Mouse (Mus musculus) liver, embryonic 13.5 days (tissue): ENCODE data around the gene Ces5a. TPM values are rescaled to one million over a fixed set of nuclear protein-coding genes. Genes with fewer than 3 reads are reported as not detected.

Experiments used
- ATAC-seq: fragments of 200-750 bp; cut with Nextera tagmentation; 2 replicates; pipeline ENCODE4 v1.8.0; 2017; ENCODE audit warnings: low read depth, mild to moderate bottlenecking, moderate number of reproducible peaks, moderate library complexity
- DNase-seq: peaks from one replicate; pipeline ENCODE4 v3.0.0; 2022
- H3K27ac ChIP-seq: fragments of 300-500 bp; sonication (generic); 2 replicates; pipeline ENCODE4 v1.5.1; 2015; ENCODE audit warnings: moderate library complexity, mild to moderate bottlenecking, inconsistent platforms
- H3K27me3 ChIP-seq: fragments of 300-500 bp; sonication (generic); 2 replicates; pipeline ENCODE4 v1.6.1; 2015; ENCODE audit warnings: mild to moderate bottlenecking, inconsistent platforms
- H3K36me3 ChIP-seq: fragments of 300-500 bp; sonication (generic); 2 replicates; pipeline ENCODE4 v1.6.1; 2015; ENCODE audit warnings: mild to moderate bottlenecking, inconsistent platforms
- H3K4me1 ChIP-seq: fragments of 300-500 bp; sonication (generic); replicated peaks from 2 replicates; pipeline ENCODE4 v1.6.1; 2015; ENCODE audit warnings: inconsistent platforms
- H3K4me2 ChIP-seq: fragments of 300-500 bp; sonication (generic); 2 replicates; pipeline ENCODE4 v1.6.1; 2015; ENCODE audit warnings: inconsistent platforms, mild to moderate bottlenecking, moderate library complexity
- H3K4me3 ChIP-seq: fragments of 300-500 bp; sonication (generic); replicated peaks from 2 replicates; pipeline ENCODE4 v1.5.1; 2015; ENCODE audit warnings: mild to moderate bottlenecking, inconsistent platforms
- H3K9ac ChIP-seq: fragments of 300-500 bp; sonication (generic); 2 replicates; pipeline ENCODE4 v1.6.1; 2015; ENCODE audit warnings: mild to moderate bottlenecking, inconsistent platforms
- H3K9me3 ChIP-seq: fragments of 300-500 bp; sonication (generic); replicated peaks from 2 replicates; pipeline ENCODE4 v1.6.1; 2016; ENCODE audit warnings: inconsistent platforms
- WGBS: fragments of 180-500 bp; shearing (Covaris S2); methylation state at CpG from one replicate; pipeline ENCODE4 v1.1.7; 2015; ENCODE audit not compliant: insufficient replicate concordance; 5-methylcytosine and 5-hydroxymethylcytosine counted together
- polyA plus RNA-seq: library from polyadenylated mRNA; unstranded; fragments of >200 nt; fragmentation: Nextera tagmentation; extraction: Ambion mirVana; gene quantifications from 2 replicates; pipeline ENCODE4 v1.2.1, GENCODE M21; 2015

Gene Ces5a
- not detected in 2 replicates for polyA plus RNA-seq

- no peaks in the 10 kb centered on the region for H3K36me3 ChIP-seq
- no peak within 1 kb of the TSS for H3K4me2 ChIP-seq
- no peak within 1 kb of the TSS for H3K9ac ChIP-seq
- 73% methylated on average over 5 of the region's 5 CpGs for WGBS
- H3K4me3 ChIP-seq, result no peak within 1 kb of the TSS
- ATAC-seq, result no peak
- H3K9me3 ChIP-seq, result no peaks in the 10 kb centered on the region
- no peak for DNase-seq
- H3K4me1 ChIP-seq, result no peaks in the 10 kb centered on the region
- no peak within 1 kb of the TSS for H3K27ac ChIP-seq
- no peaks in the 10 kb centered on the region for H3K27me3 ChIP-seq
Observed at GRCm38 (mm10) chr8:93535730-93536129, at the start of gene Ces5a. Ces5a (minus strand) TSS chr8:93535830.

- Histone ChIP-seq H3K9ac (no peak overlapping the region), H3K9me3 (peaks cover 6% of the 10 kb centered on the region; the same call in 1 of the 2 replicates), H3K27me3 (no peaks in the 10 kb centered on the region), H3K4me1 (no peaks in the 10 kb centered on the region), H3K4me3 (no peak overlapping the region), H3K36me3 (no peaks in the 10 kb centered on the region), H3K4me2 (no peak overlapping the region), H3K27ac (no peak overlapping the region)
- 59% methylated on average over 9 of the region's 9 CpGs for WGBS
- no peak for ATAC-seq
- DNase-seq, result no peak
Observed at GRCm38 (mm10) chr8:93572841-93573240, 37.2 kb upstream of the Ces5a start.

- 36% methylated on average over 2 of the region's 2 CpGs for WGBS
- peaks cover 6% of the 10 kb centered on the region; the same call in 1 of the 2 replicates for H3K9me3 ChIP-seq
- H3K4me3 ChIP-seq, result no peak overlapping the region
- no peak for ATAC-seq
- no peak overlapping the region for H3K27ac ChIP-seq
- H3K4me1 ChIP-seq, result no peaks in the 10 kb centered on the region
- no peaks in the 10 kb centered on the region for H3K27me3 ChIP-seq
- no peak overlapping the region for H3K9ac ChIP-seq
- no peak overlapping the region for H3K4me2 ChIP-seq
- no peak for DNase-seq
- H3K36me3 ChIP-seq, result no peaks in the 10 kb centered on the region
Observed at GRCm38 (mm10) chr8:93572095-93572501, 36.5 kb upstream of the Ces5a start.

GRCm38 (mm10) chr8:93571369-93571985, 35.8 kb upstream of the Ces5a start:
- 41% methylated on average over 9 of the region's 9 CpGs for WGBS
- ATAC-seq (no peak), DNase-seq (no peak)
- H3K27me3 ChIP-seq, result no peaks in the 10 kb centered on the region
- H3K27ac ChIP-seq, result no peak overlapping the region
- H3K36me3 ChIP-seq, result no peaks in the 10 kb centered on the region
- H3K4me2 ChIP-seq, result no peak overlapping the region
- H3K9ac ChIP-seq, result no peak overlapping the region
- peaks cover 6% of the 10 kb centered on the region; the same call in 1 of the 2 replicates for H3K9me3 ChIP-seq
- H3K4me3 ChIP-seq, result no peak overlapping the region
- H3K4me1 ChIP-seq, result no peaks in the 10 kb centered on the region

- H3K4me3 ChIP-seq, result no peak overlapping the region
- H3K27ac ChIP-seq, result no peak overlapping the region
- H3K36me3 ChIP-seq, result no peaks in the 10 kb centered on the region
- H3K4me1 ChIP-seq, result no peaks in the 10 kb centered on the region
- H3K27me3 ChIP-seq, result no peaks in the 10 kb centered on the region
- WGBS, result 12% methylated on average over 2 of the region's 2 CpGs
- H3K9ac ChIP-seq, result no peak overlapping the region
- no peak for ATAC-seq
- no peak overlapping the region for H3K4me2 ChIP-seq
- H3K9me3 ChIP-seq, result peaks cover 6% of the 10 kb centered on the region; the same call in 1 of the 2 replicates
- no peak for DNase-seq
Observed at GRCm38 (mm10) chr8:93570186-93570530, 34.5 kb upstream of the Ces5a start.

GRCm38 (mm10) chr8:93569311-93570185, 33.9 kb upstream of the Ces5a start:
- no peaks in the 10 kb centered on the region for H3K36me3 ChIP-seq
- no peak overlapping the region for H3K27ac ChIP-seq
- DNase-seq (no peak), ATAC-seq (no peak)
- H3K9me3 ChIP-seq, result peaks cover 6% of the 10 kb centered on the region; the same call in 1 of the 2 replicates
- no peaks in the 10 kb centered on the region for H3K27me3 ChIP-seq
- no peak overlapping the region for H3K4me3 ChIP-seq
- H3K9ac ChIP-seq, result no peak overlapping the region
- WGBS, result 41% methylated on average over 13 of the region's 13 CpGs
- no peak overlapping the region for H3K4me2 ChIP-seq
- H3K4me1 ChIP-seq, result no peaks in the 10 kb centered on the region

- Histone ChIP-seq H3K4me1 (no peaks in the 10 kb centered on the region), H3K4me3 (no peak overlapping the region), H3K27ac (no peak overlapping the region), H3K4me2 (no peak overlapping the region), H3K36me3 (no peaks in the 10 kb centered on the region), H3K27me3 (no peaks in the 10 kb centered on the region), H3K9ac (no peak overlapping the region), H3K9me3 (peaks cover 6% of the 10 kb centered on the region; the same call in 1 of the 2 replicates)
- ATAC-seq (no peak), DNase-seq (no peak)
- 68% methylated on average over 3 of the region's 3 CpGs for WGBS
Observed at GRCm38 (mm10) chr8:93568666-93569065, 33.0 kb upstream of the Ces5a start.

- no peak overlapping the region for H3K27ac ChIP-seq
- 74% methylated on average over 9 of the region's 9 CpGs for WGBS
- no peak overlapping the region for H3K9ac ChIP-seq
- H3K4me2 ChIP-seq, result no peak overlapping the region
- H3K4me1 ChIP-seq, result no peaks in the 10 kb centered on the region
- ATAC-seq (no peak), DNase-seq (no peak)
- no peaks in the 10 kb centered on the region for H3K36me3 ChIP-seq
- no peak overlapping the region for H3K4me3 ChIP-seq
- H3K9me3 ChIP-seq, result peaks cover 6% of the 10 kb centered on the region; the same call in 1 of the 2 replicates
- no peaks in the 10 kb centered on the region for H3K27me3 ChIP-seq
Observed at GRCm38 (mm10) chr8:93567086-93567485, 31.5 kb upstream of the Ces5a start.

- no peak overlapping the region for H3K9ac ChIP-seq
- ATAC-seq (no peak), DNase-seq (no peak)
- H3K27ac ChIP-seq, result no peak overlapping the region
- no peaks in the 10 kb centered on the region for H3K4me1 ChIP-seq
- peaks cover 6% of the 10 kb centered on the region; the same call in 1 of the 2 replicates for H3K9me3 ChIP-seq
- H3K36me3 ChIP-seq, result no peaks in the 10 kb centered on the region
- no peak overlapping the region for H3K4me3 ChIP-seq
- 37% methylated on average over 4 of the region's 4 CpGs for whole genome bisulfite sequencing
- H3K4me2 ChIP-seq, result no peak overlapping the region
- H3K27me3 ChIP-seq, result no peaks in the 10 kb centered on the region
Observed at GRCm38 (mm10) chr8:93564634-93565033, 29.0 kb upstream of the Ces5a start.

- no peaks in the 10 kb centered on the region for H3K36me3 ChIP-seq
- DNase-seq, result no peak
- H3K27me3 ChIP-seq, result no peaks in the 10 kb centered on the region
- H3K9me3 ChIP-seq, result peaks cover 4% of the 10 kb centered on the region; the same call in 1 of the 2 replicates
- no peak overlapping the region for H3K27ac ChIP-seq
- ATAC-seq, result no peak
- 69% methylated on average over 7 of the region's 7 CpGs for WGBS
- H3K4me2 ChIP-seq, result no peak overlapping the region
- H3K9ac ChIP-seq, result no peak overlapping the region
- no peaks in the 10 kb centered on the region for H3K4me1 ChIP-seq
- no peak overlapping the region for H3K4me3 ChIP-seq
Observed at GRCm38 (mm10) chr8:93563551-93563950, 27.9 kb upstream of the Ces5a start.

GRCm38 (mm10) chr8:93562557-93563210, 27.1 kb upstream of the Ces5a start:
- Histone ChIP-seq H3K4me2 (no peak overlapping the region), H3K27ac (no peak overlapping the region), H3K4me1 (no peaks in the 10 kb centered on the region), H3K27me3 (no peaks in the 10 kb centered on the region), H3K9ac (no peak overlapping the region), H3K9me3 (no peaks in the 10 kb centered on the region), H3K4me3 (no peak overlapping the region), H3K36me3 (no peaks in the 10 kb centered on the region)
- WGBS, result 34% methylated on average over 6 of the region's 6 CpGs
- no peak for DNase-seq
- ATAC-seq, result no peak
